Mouse (Mus musculus): ENCODE data around the gene Slc13a2.

Slc13a2 gene

GRCm38 (mm10) chr11:78434052-78434451 lies 12.0 kb upstream of the Slc13a2 start:
- DNase-seq (ENCODE audit: low spot score in 2 of 2), result no peak

GRCm38 (mm10) chr11:78431176-78431575 lies 9.2 kb upstream of the Slc13a2 start:
- DNase-seq (ENCODE audit: low spot score in 2 of 2), result no peak

GRCm38 (mm10) chr11:78430195-78430878 lies 8.3 kb upstream of the Slc13a2 start:
- DNase-seq (ENCODE audit: low spot score in 2 of 2), result no peak

- no peak for DNase-seq (ENCODE audit: low spot score in 2 of 2)
Observed at GRCm38 (mm10) chr11:78428309-78428708, 6.3 kb upstream of the Slc13a2 start.

- no peak for DNase-seq (ENCODE audit: low spot score in 2 of 2)
Observed at GRCm38 (mm10) chr11:78427655-78428054, 5.6 kb upstream of the Slc13a2 start.

- DNase-seq (ENCODE audit: low spot score in 2 of 2), result no peak
Observed at GRCm38 (mm10) chr11:78425572-78425971, 3.6 kb upstream of the Slc13a2 start.

GRCm38 (mm10) chr11:78424352-78424751 lies 2.3 kb upstream of the Slc13a2 start:
- DNase-seq (ENCODE audit: low spot score in 2 of 2), result no peak

GRCm38 (mm10) chr11:78421201-78422009 lies 612 bp downstream of the Slc13a2 start:
- no peak for DNase-seq (ENCODE audit: low spot score in 2 of 2)

GRCm38 (mm10) chr11:78420263-78420889 lies 1.6 kb downstream of the Slc13a2 start:
- DNase-seq (ENCODE audit: low spot score in 2 of 2), result no peak

- no peak for DNase-seq (ENCODE audit: low spot score in 2 of 2)
Observed at GRCm38 (mm10) chr11:78416854-78417253, 5.2 kb downstream of the Slc13a2 start.

GRCm38 (mm10) chr11:78412861-78413260 lies 9.2 kb downstream of the Slc13a2 start:
- no peak for DNase-seq (ENCODE audit: low spot score in 2 of 2)

- DNase-seq (ENCODE audit: low spot score in 2 of 2), result no peak
Observed at GRCm38 (mm10) chr11:78412324-78412850, 9.6 kb downstream of the Slc13a2 start.

- DNase-seq (ENCODE audit: low spot score in 2 of 2), result no peak
Observed at GRCm38 (mm10) chr11:78411606-78412323, 10.3 kb downstream of the Slc13a2 start.

GRCm38 (mm10) chr11:78408256-78409240 lies 13.5 kb downstream of the Slc13a2 start:
- no peak for DNase-seq (ENCODE audit: low spot score in 2 of 2)

- DNase-seq (ENCODE audit: low spot score in 2 of 2), result no peak
Observed at GRCm38 (mm10) chr11:78402062-78402461, 20.0 kb downstream of the Slc13a2 start.

- DNase-seq (ENCODE audit: low spot score in 2 of 2), result no peak
Observed at GRCm38 (mm10) chr11:78401469-78401868, 20.5 kb downstream of the Slc13a2 start.

- no peak for DNase-seq (ENCODE audit: low spot score in 2 of 2)
Observed at GRCm38 (mm10) chr11:78400936-78401335, 21.1 kb downstream of the Slc13a2 start.

- DNase-seq (ENCODE audit: low spot score in 2 of 2), result peak; percentile 43 to 51
Observed at GRCm38 (mm10) chr11:78399680-78400079, 22.3 kb downstream of the Slc13a2 start.

- DNase-seq (ENCODE audit: low spot score in 2 of 2), result no peak
Observed at GRCm38 (mm10) chr11:78398212-78398611, 23.8 kb downstream of the Slc13a2 start.

- DNase-seq (ENCODE audit: low spot score in 2 of 2), result peak; percentile 44 to 68
Observed at GRCm38 (mm10) chr11:78397397-78397796, 24.6 kb downstream of the Slc13a2 start.

All from natural killer cell, adult 2 months (primary cell).